In genomic region chr4:24496116-24496952, GRCm38 (mm10) we compare ENCODE assay signal across 8 mouse cellular contexts. TPM values are rescaled to one million over a fixed set of nuclear protein-coding genes. Genes with fewer than 3 reads are reported as not detected.
DNase-seq lines count a peak whose midpoint lies in the region; ATAC-seq lines count a peak whose summit lies in the region.

Gene Mms22l, plus strand, starts transcription at chr4:24496451.

- no peaks in the 10 kb centered on the region for H3K9me3 ChIP-seq in hindbrain, embryonic 14.5 days (ENCODE audit: control insufficient read depth, low read length)

- H3K4me1 ChIP-seq in hindbrain, embryonic 14.5 days (replicated peaks; ENCODE audit: control insufficient read depth, insufficient read depth, low read length) = 0 out of 2 replicates have a peak, but pooled peaks cover 5% of the 10 kb centered on the region

- H3K4me2 ChIP-seq in hindbrain, embryonic 14.5 days (replicated peaks) = peak within 1 kb of the TSS; percentile 73

- no peaks in the 10 kb centered on the region for H3K27me3 ChIP-seq in hindbrain, embryonic 14.5 days (ENCODE audit: control insufficient read depth, insufficient read depth, low read length)

- H3K27ac ChIP-seq in hindbrain, embryonic 14.5 days = peak within 1 kb of the TSS; percentile 95

- peak; percentile 99 for ATAC-seq in hindbrain, embryonic 14.5 days (ENCODE audit: low FRiP score)

- WGBS in hindbrain, embryonic 14.5 days = under 1% methylated on average over 83 of the region's 83 CpGs

- H3K36me3 ChIP-seq in hindbrain, embryonic 14.5 days (replicated peaks; ENCODE audit: control insufficient read depth, insufficient read depth) = no peaks in the 10 kb centered on the region

- peak within 1 kb of the TSS; percentile 94 for H3K9ac ChIP-seq in hindbrain, embryonic 14.5 days

- DNase-seq in R1 (ENCODE audit: low read depth, low spot score) = peak; percentile 93
- DNase-seq in cerebellum, postnatal 25 days = peak; percentile 91 to 97
- peak; percentile 84 to 89 for DNase-seq in frontal cortex, postnatal 25 days (ENCODE audit: low spot score in 2 of 2)
- peak; percentile 95 for DNase-seq in hindbrain, embryonic 14.5 days (ENCODE audit: low spot score)
- peak; percentile 87 to 89 for DNase-seq in layer of hippocampus, postnatal 36 days
- DNase-seq in lung, postnatal 36 days = peak; percentile 95
- peak; percentile 97 for DNase-seq in retina, postnatal 1 day
- DNase-seq in urinary bladder, adult 18-20 months (ENCODE audit: low spot score in 2 of 2) = peak; percentile 86 to 92

- H3K4me3 ChIP-seq in hindbrain, embryonic 14.5 days (replicated peaks; ENCODE audit: low read length) = peak within 1 kb of the TSS; percentile 78

RNA-seq across cellular contexts. Expression of gene Mms22l, which starts in this region (rescaled TPM):
- 6.8 and 6.9 TPM in 2 replicates for polyA plus RNA-seq in hindbrain, embryonic 14.5 days (2014; fragmentation: Nextera tagmentation; extraction: Ambion mirVana)
- 1 to 10 TPM; 1.5 TPM for total RNA-seq in layer of hippocampus, postnatal 36 days (2021)

Comparison
In these comparisons a context has a peak if more than half of its experiments do, and no peak if none do; other contexts are left out.
1. Peak in every context shown above with its lines: DNase-seq, ATAC-seq, H3K4me3 ChIP-seq and H3K27ac ChIP-seq.